Mouse (Mus musculus) neural tube, embryonic 10.5 days (tissue): Measurements from ENCODE around the gene Asxl1.

Source experiments
- DNase-seq: peaks from one replicate; pipeline ENCODE4 v3.0.0-alpha.2; 2017; ENCODE audit warnings: low spot score; ENCODE audit errors: extremely low spot score

Asxl1 gene

DNA sequence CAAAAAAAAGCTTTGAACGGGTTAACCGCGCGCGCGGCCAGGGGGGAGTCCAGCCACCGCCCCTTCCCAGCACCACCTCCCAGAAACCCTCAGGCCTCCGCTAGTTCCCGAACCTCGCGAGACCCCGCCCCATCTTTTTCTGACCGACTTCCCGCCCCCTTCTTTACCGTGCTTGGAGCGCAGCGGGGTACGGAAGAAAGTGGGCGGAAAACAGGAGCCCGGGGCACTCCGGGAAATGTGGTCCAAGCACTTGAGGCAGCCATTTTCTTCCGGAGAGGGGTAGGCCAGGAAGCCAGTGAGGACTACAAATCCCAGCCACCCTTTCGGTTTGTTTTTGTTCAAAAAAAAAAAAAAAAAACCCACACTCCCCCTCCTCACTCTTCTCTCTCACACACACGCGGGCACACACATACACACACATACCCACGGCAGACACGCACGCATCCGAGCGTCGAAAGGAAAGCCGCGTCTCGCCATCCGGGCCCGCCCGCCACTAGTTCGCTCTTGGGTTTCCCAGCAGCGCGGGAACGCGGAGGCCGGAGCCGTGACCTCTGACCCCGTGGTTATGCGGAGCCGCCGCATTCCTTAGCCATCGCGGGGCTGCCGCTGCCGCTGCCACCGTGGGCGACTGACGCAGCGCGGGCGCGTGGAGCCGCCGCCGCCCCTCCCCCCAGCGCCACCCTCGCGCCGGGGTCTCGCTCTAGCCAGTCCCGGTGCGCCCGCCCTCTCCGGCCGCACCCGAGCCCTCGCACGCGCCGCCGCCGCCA is at the start of gene Asxl1:
Gene Asxl1 (plus strand): TSS at position 376 of the 767 bp plus-strand sequence.
- DNase-seq, result peak; percentile 98

DNA sequence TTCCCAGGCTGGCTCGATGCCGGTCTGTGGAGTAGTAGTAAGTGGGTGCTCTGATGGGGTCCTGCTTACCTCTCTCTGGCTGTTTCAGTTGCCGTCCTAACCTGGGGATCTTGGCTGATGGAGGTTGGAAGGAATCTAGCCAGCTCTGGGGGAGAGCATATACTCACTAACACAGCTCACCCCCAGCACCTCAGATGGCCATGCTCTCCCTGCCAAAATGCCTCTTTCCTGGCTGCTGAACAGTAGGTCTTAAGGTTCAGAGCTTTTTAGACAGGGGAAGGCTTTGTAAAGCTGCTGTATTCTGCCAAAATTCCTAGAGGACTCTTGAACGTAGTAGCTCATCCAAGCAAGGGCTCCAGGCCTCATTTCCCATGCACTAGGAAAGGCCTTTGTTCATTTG is 47.9 kb upstream of the Asxl1 start:
- DNase-seq, result no peak

DNA sequence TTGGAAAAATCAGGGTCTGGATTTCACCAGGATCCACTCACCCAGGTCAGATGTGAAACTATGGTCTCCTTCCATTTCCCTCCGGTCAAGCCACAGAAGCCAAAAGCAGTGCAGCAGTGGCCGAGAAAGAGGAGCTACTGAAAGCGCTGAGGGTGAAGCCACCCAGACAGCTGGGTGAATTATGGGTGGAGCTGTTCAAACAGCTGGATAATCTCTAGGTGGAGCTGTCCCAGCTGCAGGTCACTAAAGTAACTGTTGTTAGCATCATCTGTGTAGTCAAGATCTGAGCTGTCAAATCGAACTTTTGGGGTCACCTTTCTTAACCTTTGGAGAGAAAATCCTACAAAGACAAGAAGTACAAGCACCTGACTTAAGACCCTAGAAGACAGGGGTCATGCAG is 47.2 kb upstream of the Asxl1 start:
- no peak for DNase-seq

DNA sequence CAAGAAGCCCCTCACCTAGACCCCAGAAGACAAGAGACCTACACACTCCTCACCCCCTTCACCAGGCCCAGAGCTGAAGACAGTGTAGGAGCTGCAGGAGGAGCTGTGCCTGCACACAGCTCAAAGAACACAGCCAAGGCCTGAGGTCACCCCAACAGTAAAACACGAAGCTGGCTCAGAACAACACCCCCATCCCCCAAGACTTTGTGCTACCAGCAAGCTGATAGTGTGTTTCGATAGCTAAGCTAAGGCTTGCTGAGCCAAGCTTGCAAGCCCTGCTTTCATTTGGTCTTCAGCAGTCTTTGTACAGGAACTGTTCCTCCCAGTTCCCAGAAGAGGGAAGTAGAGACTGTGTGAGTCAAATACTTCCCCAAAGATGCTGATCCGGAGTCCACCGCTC is 46.8 kb upstream of the Asxl1 start:
- DNase-seq, result no peak

DNA sequence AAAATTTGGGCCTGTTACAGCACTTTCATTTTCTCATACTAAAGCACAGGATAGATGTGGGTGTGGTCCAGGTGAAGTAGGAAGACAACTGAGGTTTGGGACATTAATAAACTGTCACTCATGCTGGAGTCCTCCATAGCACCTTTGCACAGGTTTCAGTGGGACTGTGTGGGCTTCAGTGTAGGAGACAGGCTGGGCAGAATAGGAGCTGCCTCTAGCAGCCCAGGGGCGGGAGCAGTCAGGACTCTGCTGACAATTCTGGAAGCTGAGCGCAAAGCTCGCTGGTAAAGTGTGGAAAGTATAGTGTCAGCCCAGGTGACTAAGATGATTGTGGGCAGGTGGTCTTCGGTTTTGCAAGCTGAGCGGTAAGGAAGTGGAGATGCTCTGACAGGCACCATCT is 44.5 kb upstream of the Asxl1 start:
- DNase-seq, result no peak

DNA sequence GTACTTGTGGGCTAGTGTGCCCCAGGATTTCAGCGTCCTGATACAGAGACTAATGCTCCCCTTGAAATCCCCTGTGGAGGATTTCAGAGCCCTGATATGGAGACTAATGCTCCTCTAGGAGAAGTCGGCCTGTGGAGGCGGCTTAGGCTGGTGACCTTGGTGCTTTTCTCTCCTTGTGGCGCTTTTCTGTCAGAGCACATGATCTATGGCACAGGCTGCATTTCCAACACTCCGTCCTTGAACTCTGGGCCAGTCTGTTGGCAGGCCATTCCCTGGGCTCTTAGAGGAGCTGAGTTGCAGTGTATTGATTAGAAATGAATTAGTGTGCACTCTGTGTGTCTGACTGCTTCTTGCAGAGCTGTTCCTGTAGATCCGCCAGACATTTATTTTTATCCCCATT is 40.4 kb upstream of the Asxl1 start:
- DNase-seq, result no peak

DNA sequence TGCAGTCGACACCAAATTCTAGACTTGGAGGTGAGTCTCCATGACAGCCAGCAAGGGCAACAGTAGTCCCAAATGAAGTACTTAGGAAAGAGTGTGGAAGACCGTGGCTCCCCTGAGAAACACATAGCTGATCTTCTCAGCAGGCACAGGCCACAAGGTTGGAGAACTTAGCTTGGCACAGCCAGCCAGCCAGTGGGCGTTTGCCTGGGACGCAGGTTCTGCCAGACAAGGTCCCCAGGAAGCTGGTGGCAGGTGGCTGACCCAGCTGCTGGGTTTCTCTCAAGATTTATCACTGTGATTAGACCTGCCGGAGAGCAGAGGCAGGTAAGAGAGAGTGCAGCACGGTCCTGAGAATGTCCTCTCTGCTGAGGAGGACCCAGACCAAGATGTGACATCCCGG is 37.0 kb upstream of the Asxl1 start:
- no peak for DNase-seq

DNA sequence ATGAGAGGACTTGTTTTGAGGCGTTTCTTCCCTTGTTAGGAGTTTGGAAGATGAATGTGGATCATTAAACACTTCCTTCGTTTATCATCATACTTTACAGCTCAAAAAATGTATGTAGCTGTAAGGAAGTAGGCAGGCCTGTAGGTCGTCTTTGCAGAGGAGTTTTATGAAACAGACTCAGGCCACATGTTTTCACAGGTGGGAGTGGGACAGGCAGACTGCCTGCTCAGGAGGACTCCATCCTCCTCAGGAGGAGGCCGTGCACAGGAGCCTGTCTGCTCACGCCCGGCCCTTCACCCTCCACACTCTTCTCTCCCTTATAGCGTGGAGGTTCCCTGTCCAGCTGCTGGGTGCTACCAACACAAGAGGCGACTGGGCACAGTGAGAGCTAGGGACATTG is 36.5 kb upstream of the Asxl1 start:
- no peak for DNase-seq

DNA sequence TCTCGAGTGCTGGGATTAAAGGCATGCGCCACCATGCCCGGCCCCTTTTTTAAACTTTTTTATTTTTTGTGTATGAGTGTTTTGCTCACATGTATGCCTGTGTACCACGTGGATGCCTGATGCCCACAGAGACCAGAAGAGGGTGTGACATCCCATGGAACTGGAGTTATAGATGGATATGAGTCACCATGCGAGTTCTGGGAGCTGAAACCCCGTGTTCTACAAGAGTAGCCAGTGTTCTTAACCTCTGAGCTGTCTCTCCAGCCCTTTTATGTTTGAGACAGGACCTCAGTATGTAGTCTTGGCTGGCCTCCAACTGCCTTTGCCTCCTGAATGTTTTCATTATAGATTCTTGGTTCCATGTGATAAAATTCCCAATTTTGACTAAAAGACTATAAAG is 35.4 kb upstream of the Asxl1 start:
- no peak for DNase-seq

DNA sequence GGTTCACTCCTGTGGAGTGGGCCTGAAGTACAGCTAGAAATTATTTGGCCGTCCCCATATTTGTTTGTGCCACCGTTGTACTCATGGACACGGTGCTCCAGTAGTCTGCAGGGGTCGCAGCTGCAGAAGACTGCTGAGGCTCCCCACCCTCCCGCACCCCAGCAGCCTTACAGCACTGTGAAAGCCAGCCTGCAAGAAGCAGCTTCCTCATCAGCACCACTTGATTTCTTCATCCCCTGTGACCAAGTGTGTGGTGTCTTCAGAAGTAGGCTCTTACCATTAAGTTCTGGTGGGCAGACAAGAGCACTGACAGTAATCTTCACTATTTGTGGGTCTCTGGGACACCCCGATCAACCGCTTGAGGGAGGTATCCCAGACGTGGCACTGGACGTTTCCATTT is 32.7 kb upstream of the Asxl1 start:
- DNase-seq, result no peak

DNA sequence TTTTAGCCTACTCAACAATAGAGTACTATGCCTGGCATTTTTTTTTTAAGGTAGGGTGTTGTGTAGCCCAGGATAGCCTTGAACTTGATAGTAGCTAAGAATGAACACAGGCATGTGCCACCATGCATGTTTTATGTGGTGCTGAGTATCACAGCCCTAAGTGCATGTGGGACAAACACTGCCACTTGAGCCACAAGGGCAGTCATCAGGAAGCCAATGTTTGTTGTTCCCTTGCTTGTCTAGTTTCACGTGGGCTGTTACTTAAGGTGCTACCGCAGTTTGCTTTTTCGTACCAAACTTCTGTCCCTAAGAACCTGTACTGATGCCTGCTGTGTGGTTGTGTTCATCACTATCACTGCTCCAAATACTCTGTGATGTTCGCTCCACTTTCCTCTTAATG is 27.2 kb upstream of the Asxl1 start:
- DNase-seq, result no peak

DNA sequence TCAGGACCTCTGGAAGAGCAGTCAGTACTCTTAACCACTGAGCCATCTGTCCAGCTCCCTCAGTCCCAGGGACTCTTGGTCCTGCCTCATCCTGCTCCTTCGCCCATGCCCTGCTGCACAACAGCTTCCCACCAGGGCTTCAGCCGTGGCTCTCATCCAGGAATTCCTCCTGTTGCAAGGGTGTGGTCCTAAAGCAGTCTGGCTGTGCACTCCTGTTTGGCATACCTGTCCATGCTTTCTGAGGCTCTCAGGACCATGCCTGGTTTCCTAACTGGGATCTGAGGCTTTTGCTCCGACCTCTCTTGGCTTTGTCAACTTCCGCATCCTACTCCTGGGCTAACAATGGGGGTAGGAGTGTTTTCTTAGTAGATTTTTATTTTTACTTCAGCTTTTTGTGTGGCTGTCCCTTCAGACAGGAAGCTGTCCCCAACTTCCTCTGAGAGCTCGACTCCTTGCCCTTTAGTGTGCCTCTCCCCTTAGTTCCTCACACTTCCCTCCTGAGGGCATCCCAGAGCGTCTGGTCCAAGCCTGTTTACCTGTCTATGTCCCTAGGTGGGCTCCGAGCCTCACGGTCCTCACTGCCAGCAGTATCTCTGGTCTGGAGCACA is 26.5 kb upstream of the Asxl1 start:
- no peak for DNase-seq

DNA sequence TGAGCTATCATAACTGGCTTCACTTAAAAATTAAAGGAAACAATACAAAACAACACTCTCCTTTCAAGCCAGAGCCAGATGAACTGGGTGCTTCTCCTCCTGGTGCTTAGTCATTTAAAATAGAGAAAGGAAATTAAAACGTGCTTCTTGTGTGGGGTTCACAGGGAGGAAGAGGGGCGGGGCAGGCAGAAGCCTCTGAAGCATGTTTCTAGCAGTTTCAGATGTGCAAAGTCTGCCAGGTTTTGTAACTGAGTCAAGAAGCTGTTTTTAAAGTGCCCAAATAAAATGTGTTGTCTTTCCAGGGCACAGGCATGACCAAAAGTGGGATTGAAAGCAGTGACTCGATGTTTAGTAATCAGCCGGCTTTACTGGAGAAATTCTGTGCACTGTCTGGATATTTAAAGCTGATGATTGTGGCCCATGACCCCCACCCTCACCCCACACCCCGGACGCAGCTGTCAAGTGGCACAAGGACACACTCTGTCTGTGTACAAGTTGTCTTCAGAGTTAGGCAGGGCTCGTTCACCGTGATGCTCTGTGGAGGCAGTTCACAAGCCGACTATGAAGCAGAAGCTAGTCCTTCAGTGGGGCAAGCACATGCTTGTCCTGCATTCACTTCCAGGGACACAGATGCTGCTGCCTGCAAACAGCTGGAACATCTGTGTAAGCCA is 19.8 kb upstream of the Asxl1 start:
- DNase-seq, result no peak

DNA sequence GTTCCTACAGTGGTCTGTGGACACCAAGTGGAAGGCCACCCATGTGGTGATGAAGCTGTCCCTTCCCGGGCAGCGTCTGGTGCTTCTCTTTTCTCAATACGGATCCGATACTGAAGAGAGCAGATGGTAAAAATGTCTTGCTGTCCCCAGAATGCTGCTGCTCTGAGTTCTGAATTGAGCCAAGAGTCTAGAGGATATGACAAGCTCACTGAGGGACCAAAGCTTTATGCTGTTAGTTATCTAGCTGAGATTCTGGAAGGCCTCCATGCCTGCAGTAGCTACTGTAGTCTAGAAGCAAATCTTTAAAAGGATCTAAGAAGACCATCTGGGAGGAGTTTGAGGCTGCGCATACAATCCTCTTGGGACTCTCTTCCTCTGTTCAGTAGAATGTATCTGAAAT is 13.4 kb upstream of the Asxl1 start:
- no peak for DNase-seq

DNA sequence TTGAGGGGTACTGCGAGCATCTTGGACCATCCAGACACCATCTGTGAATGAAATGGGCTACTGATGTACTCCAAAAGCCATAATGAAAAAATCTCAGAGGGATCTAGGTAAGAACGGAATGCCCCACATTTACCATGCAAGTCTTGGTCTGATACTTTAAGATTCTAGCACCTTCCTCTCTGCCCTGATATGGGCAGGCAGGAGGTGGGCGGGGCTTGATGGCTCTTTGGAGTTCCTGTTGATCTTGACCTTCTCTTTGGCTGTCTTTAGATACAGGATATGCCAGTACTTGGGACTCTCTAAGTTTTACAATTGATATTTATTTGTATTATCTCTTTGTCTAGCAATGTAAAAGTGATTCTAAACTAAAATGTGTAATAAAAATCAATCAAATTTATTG is 12.6 kb upstream of the Asxl1 start:
- no peak for DNase-seq

DNA sequence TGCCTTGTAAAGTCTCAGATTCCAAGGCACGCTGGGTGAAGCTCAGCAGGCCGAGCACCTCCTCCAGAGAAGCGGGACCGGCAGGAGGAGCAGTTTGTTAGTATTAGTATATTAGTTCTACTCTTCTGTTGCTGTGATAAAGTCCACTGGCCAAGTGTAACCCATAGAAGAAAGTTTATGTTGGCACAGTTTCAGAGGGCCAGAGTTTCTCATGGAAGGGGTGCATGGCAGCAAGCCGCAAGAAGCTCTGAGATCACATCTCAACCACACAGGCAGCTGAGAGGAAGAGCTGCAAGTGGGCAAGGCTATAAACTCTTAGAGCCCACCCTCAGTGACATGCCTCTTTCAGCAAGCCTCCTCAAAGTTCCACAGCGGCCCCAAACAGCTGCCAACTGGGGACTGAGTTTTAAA is 11.8 kb upstream of the Asxl1 start:
- DNase-seq, result no peak

DNA sequence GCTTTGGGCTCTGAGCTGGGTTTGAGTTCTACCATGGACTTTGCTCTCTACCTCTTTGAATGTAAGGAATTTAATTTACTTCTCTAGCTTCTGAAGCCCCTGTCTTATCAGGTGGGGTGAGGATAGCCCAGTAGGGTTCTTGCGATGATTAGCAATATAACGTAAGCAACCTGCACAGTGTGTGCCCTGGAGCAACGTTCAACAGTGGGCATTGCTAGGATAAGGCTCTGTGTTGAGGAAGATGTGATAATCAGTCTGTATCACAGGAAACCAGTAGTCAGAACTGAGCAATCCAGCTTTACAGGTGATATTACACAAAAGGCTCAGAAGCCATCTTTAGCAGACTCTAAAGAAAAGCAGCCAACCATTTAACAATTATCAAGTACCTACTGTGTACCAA is 11.3 kb upstream of the Asxl1 start:
- DNase-seq, result no peak

DNA sequence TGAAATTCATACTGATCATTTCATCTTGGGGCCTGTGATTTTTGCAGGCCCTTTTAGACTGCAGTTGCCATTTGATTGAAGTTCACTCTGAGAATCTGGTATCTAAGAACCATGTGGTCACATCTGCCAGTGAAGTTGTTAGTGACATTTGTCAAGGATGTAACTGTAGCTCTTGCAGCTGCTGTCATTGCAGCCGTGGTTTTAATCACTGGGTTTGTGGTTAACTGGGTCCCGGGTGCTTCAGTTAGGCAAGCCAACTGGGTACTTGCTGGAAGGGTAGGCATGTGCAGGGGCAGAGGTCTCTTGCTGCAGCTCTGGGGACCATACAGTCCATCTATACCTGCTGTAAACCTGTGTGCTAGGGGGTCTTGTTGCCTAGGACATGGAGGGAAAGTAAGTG is 9.5 kb upstream of the Asxl1 start:
- no peak for DNase-seq

DNA sequence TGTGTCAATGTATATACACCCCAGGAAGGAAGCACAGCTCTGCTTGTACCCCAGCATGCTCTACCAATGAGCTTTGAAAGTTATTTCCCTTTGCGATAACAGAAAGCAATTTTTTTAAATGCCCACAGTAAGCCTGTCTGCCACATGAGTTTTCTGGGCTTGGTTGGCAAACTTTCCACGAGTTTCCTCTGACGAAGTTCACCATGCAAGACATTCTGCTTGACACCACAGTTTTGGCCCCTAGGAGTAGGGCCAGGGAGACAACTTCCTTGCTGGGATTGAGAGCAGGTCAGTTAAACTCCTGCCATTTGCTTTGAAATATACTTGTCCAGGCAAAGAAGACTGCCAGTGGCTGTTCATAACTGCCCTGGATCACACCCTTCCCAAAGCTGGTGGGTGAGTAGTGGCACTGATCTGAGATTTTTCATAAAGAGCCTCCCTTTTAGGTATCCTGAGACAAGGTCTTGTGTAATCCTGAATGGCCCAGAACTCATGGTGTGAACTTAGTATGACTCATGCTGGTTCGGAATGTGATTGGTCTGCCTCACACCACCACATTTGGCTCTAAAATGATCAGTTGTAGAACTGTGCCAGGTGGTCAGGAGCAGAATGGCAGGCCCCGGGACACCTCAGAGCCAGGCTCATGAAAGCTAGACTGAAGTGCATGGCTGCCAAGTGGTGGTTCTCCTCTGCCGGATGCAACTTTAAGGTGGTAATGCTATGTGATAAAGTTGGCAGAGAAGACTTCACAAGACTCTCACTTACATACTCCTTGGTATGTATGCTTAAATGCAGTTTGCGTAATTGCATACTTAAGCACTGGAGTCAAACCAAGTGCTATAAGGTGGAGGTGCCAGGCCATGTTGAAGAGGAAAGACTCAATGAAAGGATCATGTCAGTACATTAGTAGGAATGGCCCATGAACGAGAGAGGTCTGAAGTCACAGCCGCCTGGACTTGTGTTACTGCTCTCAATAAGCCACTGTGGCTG is 7.0 kb upstream of the Asxl1 start:
- DNase-seq, result no peak

DNA sequence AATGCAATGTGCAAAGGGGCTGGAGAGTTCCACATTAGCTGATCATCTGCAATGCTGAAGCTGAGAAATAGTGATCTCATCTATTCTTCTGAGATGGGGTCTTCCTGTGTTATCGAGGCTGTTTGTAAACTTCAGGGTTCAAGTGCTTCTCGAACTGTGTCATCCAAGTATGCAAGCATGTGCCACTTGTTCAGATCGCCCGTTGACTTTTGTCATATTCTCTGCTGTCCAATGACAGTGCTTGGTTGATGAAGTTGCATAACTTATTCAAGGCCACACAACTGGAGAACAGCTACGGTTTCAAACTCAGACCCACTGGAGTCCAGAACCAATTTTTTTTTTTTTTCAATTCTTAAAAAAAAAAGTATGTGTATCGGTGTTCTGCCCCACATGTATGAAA is 3.5 kb upstream of the Asxl1 start:
- DNase-seq, result no peak

DNA sequence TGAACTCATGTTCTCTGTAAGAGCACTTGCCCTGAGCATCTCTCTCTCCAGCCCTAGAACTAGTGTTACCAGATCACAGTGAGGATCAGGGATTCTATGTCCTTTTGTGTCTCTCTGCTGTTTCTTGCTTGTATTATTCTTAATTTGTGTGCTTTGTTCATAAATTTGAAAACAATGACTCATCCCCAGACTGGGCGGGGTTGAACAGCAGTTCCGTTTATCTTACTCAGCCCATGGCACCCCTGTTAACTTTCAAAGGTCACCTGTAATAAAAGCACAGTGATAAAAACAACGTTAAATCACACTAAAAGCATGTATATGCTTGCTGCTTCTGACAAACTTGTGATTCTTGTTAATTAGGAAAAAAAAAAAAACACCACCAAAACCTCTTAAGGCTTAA is 3.0 kb upstream of the Asxl1 start:
- DNase-seq, result no peak

DNA sequence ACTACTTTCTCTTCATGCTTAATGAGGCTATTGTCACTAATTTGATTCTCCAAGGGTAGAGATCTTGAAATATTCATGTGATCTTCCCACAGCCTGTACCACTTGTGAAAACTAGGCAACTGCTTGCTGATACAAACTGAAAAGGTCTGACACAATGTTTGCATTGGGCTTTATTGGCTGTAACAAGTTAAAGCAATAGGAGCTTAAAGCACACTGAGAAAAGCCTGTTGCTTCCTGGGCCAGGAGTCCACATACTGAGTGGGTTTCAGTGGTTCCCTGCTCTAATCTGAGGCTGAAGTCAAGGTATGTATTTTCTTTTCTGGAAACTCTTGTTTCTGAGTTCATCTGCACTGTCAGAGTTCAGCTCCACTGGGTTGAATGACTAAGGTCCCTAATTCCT is 2.4 kb upstream of the Asxl1 start:
- no peak for DNase-seq
